Mouse (Mus musculus) limb, embryonic 14.5 days (tissue): ENCODE measurements at regions not wholly inside any gene's neighbourhood (a gene's known extent, or its start where the extent isn't known, plus 50 kb on each side); places are given as distances from the start of the nearest gene placed in this dataset.

Experiments used
- ATAC-seq: fragments of 200-750 bp; cut with Nextera tagmentation; 2 replicates; pipeline ENCODE4 v1.8.0; 2017; ENCODE audit warnings: low read depth, moderate number of reproducible peaks, moderate TSS enrichment; ENCODE audit not compliant: low FRiP score
- DNase-seq: peaks from one replicate; pipeline ENCODE4 v3.0.0-alpha.2; 2015; ENCODE audit warnings: low spot score
- H3K27ac ChIP-seq: fragments of 300-500 bp; sonication (generic); replicated peaks from 2 replicates; pipeline ENCODE4 v1.5.1; 2014; ENCODE audit warnings: low read depth, mild to moderate bottlenecking, low read length, moderate library complexity, mixed read lengths
- H3K27me3 ChIP-seq: fragments of 300-500 bp; sonication (generic); 2 replicates; pipeline ENCODE4 v1.6.1; 2014; ENCODE audit warnings: low read length, mixed read lengths; ENCODE audit not compliant: control insufficient read depth, insufficient read depth
- H3K36me3 ChIP-seq: fragments of 300-500 bp; sonication (generic); 2 replicates; pipeline ENCODE4 v1.6.1; 2014; ENCODE audit warnings: mild to moderate bottlenecking, low read length, moderate library complexity, mixed read lengths; ENCODE audit not compliant: control insufficient read depth, insufficient read depth
- H3K4me1 ChIP-seq: fragments of 300-500 bp; sonication (generic); 2 replicates; pipeline ENCODE4 v1.6.1; 2014; ENCODE audit warnings: antibody characterized with exemption, low read length, mixed read lengths; ENCODE audit not compliant: control insufficient read depth, insufficient read depth
- H3K4me2 ChIP-seq: fragments of 300-500 bp; sonication (generic); replicated peaks from 2 replicates; pipeline ENCODE4 v1.6.1; 2014; ENCODE audit warnings: low read depth, mild to moderate bottlenecking, low read length, moderate library complexity; ENCODE audit not compliant: severe bottlenecking
- H3K4me3 ChIP-seq: fragments of 300-500 bp; sonication (generic); replicated peaks from 2 replicates; pipeline ENCODE4 v1.5.1; 2014; ENCODE audit warnings: low read length
- H3K9ac ChIP-seq: fragments of 300-500 bp; sonication (generic); 2 replicates; pipeline ENCODE4 v1.6.1; 2014; ENCODE audit warnings: mild to moderate bottlenecking, low read depth, low read length, moderate library complexity; ENCODE audit not compliant: severe bottlenecking
- H3K9me3 ChIP-seq: fragments of 300-500 bp; sonication (generic); 2 replicates; pipeline ENCODE4 v1.6.1; 2016; ENCODE audit warnings: low read length; ENCODE audit not compliant: control insufficient read depth
- POLR2A ChIP-seq: fragments of 200-500 bp; IDR thresholded peaks from 2 replicates; pipeline ENCODE4 v1.8.0; 2012; ENCODE audit warnings: inconsistent platforms, mild to moderate bottlenecking, moderate library complexity, borderline replicate concordance; ENCODE audit not compliant: insufficient read depth, insufficient read length; ENCODE audit errors: extremely low read depth
- WGBS: fragments of 180-500 bp; shearing (Covaris S2); extraction: QIAGEN DNeasy Blood & Tissue Kit; methylation state at CpG from one replicate; pipeline ENCODE4 v1.1.7; 2014; 5-methylcytosine and 5-hydroxymethylcytosine counted together

- no peaks in the 10 kb centered on the region for H3K36me3 ChIP-seq
- no peak for TF ChIP-seq POLR2A
- H3K9ac ChIP-seq, result no peak overlapping the region
- H3K9me3 ChIP-seq, result no peaks in the 10 kb centered on the region
- peaks cover 5% of the 10 kb centered on the region; the same call in 1 of the 2 replicates for H3K4me1 ChIP-seq
- ATAC-seq, result no peak
- no peak overlapping the region for H3K4me2 ChIP-seq
- no peak for DNase-seq
- WGBS, result 69% methylated on average over 7 of the region's 7 CpGs
- no peak overlapping the region for H3K27ac ChIP-seq
- H3K4me3 ChIP-seq, result no peak overlapping the region
- H3K27me3 ChIP-seq, result no peaks in the 10 kb centered on the region
These were observed 141.6 kb upstream of the Plekha5 start for GRCm38 (mm10) chr6:140282285-140282577.

- Histone ChIP-seq H3K9ac (no peak overlapping the region), H3K4me3 (no peak overlapping the region), H3K27me3 (no peaks in the 10 kb centered on the region), H3K4me2 (no peak overlapping the region), H3K9me3 (no peaks in the 10 kb centered on the region), H3K36me3 (no peaks in the 10 kb centered on the region), H3K27ac (no peak overlapping the region), H3K4me1 (peaks cover 5% of the 10 kb centered on the region; the same call in 1 of the 2 replicates)
- 27% methylated on average over 17 of the region's 17 CpGs for WGBS
- DNase-seq, result no peak
- TF ChIP-seq POLR2A, result no peak
- ATAC-seq, result no peak
These were observed 142.2 kb upstream of the Plekha5 start for GRCm38 (mm10) chr6:140281488-140282284.

GRCm38 (mm10) chr6:140280817-140281475 is 142.9 kb upstream of the Plekha5 start:
- Histone ChIP-seq H3K27me3 (no peaks in the 10 kb centered on the region), H3K4me1 (peaks cover 5% of the 10 kb centered on the region; the same call in 1 of the 2 replicates), H3K9ac (no peak overlapping the region), H3K4me3 (no peak overlapping the region), H3K9me3 (no peaks in the 10 kb centered on the region), H3K27ac (no peak overlapping the region), H3K36me3 (no peaks in the 10 kb centered on the region), H3K4me2 (no peak overlapping the region)
- TF ChIP-seq POLR2A, result no peak
- ATAC-seq, result no peak
- WGBS, result 36% methylated on average over 9 of the region's 9 CpGs
- DNase-seq, result no peak

GRCm38 (mm10) chr6:140279736-140280370 is 144.0 kb upstream of the Plekha5 start:
- no peaks in the 10 kb centered on the region for H3K9me3 ChIP-seq
- DNase-seq (no peak), ATAC-seq (no peak)
- H3K9ac ChIP-seq, result no peak overlapping the region
- no peak for TF ChIP-seq POLR2A
- no peak overlapping the region for H3K4me3 ChIP-seq
- H3K4me2 ChIP-seq, result no peak overlapping the region
- H3K27me3 ChIP-seq, result no peaks in the 10 kb centered on the region
- no peaks in the 10 kb centered on the region for H3K36me3 ChIP-seq
- H3K27ac ChIP-seq, result no peak overlapping the region
- peaks cover 5% of the 10 kb centered on the region; the same call in 1 of the 2 replicates for H3K4me1 ChIP-seq
- whole genome bisulfite sequencing, result 52% methylated on average over 8 of the region's 8 CpGs

DNA sequence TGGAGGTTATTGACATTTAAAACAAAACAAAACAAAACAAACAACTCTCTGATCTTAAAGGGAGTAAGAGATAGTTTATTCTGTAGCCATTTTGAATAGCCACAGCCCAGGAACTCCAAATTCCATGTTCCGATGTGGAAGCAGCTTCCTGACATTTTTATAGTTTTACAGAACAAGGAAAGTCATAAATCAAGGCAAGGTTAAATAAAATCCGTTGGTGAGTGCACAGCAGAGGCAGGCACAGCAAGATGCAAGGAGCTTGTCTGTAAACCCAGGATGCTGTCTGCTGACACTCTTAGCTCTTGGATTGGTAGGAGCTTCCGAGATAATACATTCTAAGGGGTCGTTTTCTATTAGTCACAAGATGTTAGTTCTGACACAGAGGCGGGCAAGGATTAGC is 145.1 kb upstream of the Plekha5 start:
- Histone ChIP-seq H3K36me3 (no peaks in the 10 kb centered on the region), H3K4me2 (no peak overlapping the region), H3K27me3 (no peaks in the 10 kb centered on the region), H3K4me1 (peaks cover 5% of the 10 kb centered on the region; the same call in 1 of the 2 replicates), H3K9me3 (no peaks in the 10 kb centered on the region), H3K9ac (no peak overlapping the region), H3K4me3 (no peak overlapping the region), H3K27ac (no peak overlapping the region)
- TF ChIP-seq POLR2A, result no peak
- whole genome bisulfite sequencing, result 11% methylated on average over 5 of the region's 5 CpGs
- ATAC-seq (no peak), DNase-seq (no peak)
